Mouse (Mus musculus) left cerebral cortex, adult 9 months (tissue): ENCODE measurements around the gene Chkb.

ENCODE experiments used
- DNase-seq, 2 experiments: peaks; one replicate each; pipeline ENCODE4 v3.0.0; 2022; ENCODE audit warnings: low spot score in 2 of 2

The Chkb gene

GRCm38 (mm10) chr15:89429352-89430221 lies at the start of gene Chkb, which contains the start of the genes C730034F03Rik and Gm44502:
Chkb (minus strand) TSS chr15:89429908.
C730034F03Rik (plus strand) TSS chr15:89429589.
Gm44502 (minus strand) TSS chr15:89429696.
- peak; percentile 88 to 97 for DNase-seq

GRCm38 (mm10) chr15:89478622-89479021 lies 48.9 kb upstream of the Chkb start:
- no peak for DNase-seq

GRCm38 (mm10) chr15:89477806-89478205 lies 48.1 kb upstream of the Chkb start:
- DNase-seq: no peak

- DNase-seq: no peak
Observed at GRCm38 (mm10) chr15:89477091-89477491, 47.4 kb upstream of the Chkb start, which contains the start of gene Arsa. Arsa (minus strand) TSS chr15:89477425.

GRCm38 (mm10) chr15:89476475-89476815 lies 46.7 kb upstream of the Chkb start:
- no peak for DNase-seq

- peak; percentile 78 to 93 for DNase-seq
Observed at GRCm38 (mm10) chr15:89475611-89476474, 46.1 kb upstream of the Chkb start.

- no peak for DNase-seq
Observed at GRCm38 (mm10) chr15:89475293-89475600, 45.5 kb upstream of the Chkb start.

- no peak for DNase-seq
Observed at GRCm38 (mm10) chr15:89474596-89475292, 45.0 kb upstream of the Chkb start.

GRCm38 (mm10) chr15:89473921-89474320 lies 44.2 kb upstream of the Chkb start:
- DNase-seq: no peak

- no peak for DNase-seq
Observed at GRCm38 (mm10) chr15:89473370-89473769, 43.7 kb upstream of the Chkb start.

GRCm38 (mm10) chr15:89471476-89471875 lies 41.8 kb upstream of the Chkb start:
- no peak for DNase-seq

GRCm38 (mm10) chr15:89468577-89468976 lies 38.9 kb upstream of the Chkb start:
- DNase-seq: no peak

- DNase-seq: no peak
Observed at GRCm38 (mm10) chr15:89465052-89465451, 35.3 kb upstream of the Chkb start.

GRCm38 (mm10) chr15:89463334-89464235 lies 33.9 kb upstream of the Chkb start:
- no peak for DNase-seq

GRCm38 (mm10) chr15:89462176-89462575 lies 32.5 kb upstream of the Chkb start:
- DNase-seq: no peak

GRCm38 (mm10) chr15:89461321-89461720 lies 31.6 kb upstream of the Chkb start:
- DNase-seq: no peak

GRCm38 (mm10) chr15:89460298-89460697 lies 30.6 kb upstream of the Chkb start:
- DNase-seq: no peak

- no peak for DNase-seq
Observed at GRCm38 (mm10) chr15:89459821-89460220, 30.1 kb upstream of the Chkb start.

GRCm38 (mm10) chr15:89458942-89459341 lies 29.2 kb upstream of the Chkb start:
- no peak for DNase-seq

- no peak for DNase-seq
Observed at GRCm38 (mm10) chr15:89455642-89456041, 25.9 kb upstream of the Chkb start.

GRCm38 (mm10) chr15:89454857-89455256 lies 25.1 kb upstream of the Chkb start:
- no peak for DNase-seq
